Mouse (Mus musculus) intestine, embryonic 15.5 days (tissue): ENCODE measurements around the gene Golga5. TPM values are rescaled to one million over a fixed set of nuclear protein-coding genes. Genes with fewer than 3 reads are reported as not detected.
A peak's percentile ranks its signal among the peaks of the same experiment; 100 is the strongest.

ENCODE experiments used
- ATAC-seq: fragments of 200-750 bp; cut with Nextera tagmentation; 2 replicates; pipeline ENCODE4 v1.8.0; 2017; ENCODE audit warnings: moderate TSS enrichment, moderate library complexity
- H3K27ac ChIP-seq: fragments of 300-500 bp; sonication (generic); 2 replicates; pipeline ENCODE4 v1.5.1; 2015; ENCODE audit warnings: mild to moderate bottlenecking, inconsistent platforms
- H3K27me3 ChIP-seq: fragments of 300-500 bp; sonication (generic); replicated peaks from 2 replicates; pipeline ENCODE4 v1.6.1; 2015; ENCODE audit warnings: inconsistent platforms
- H3K36me3 ChIP-seq: fragments of 300-500 bp; sonication (generic); 2 replicates; pipeline ENCODE4 v1.6.1; 2015; ENCODE audit warnings: inconsistent platforms
- H3K4me1 ChIP-seq: fragments of 300-500 bp; sonication (generic); replicated peaks from 2 replicates; pipeline ENCODE4 v1.6.1; 2015; ENCODE audit warnings: inconsistent platforms
- H3K4me2 ChIP-seq: fragments of 300-500 bp; sonication (generic); replicated peaks from 2 replicates; pipeline ENCODE4 v1.6.1; 2015; ENCODE audit warnings: mild to moderate bottlenecking, inconsistent platforms
- H3K4me3 ChIP-seq: fragments of 300-500 bp; sonication (generic); replicated peaks from 2 replicates; pipeline ENCODE4 v1.5.1; 2015; ENCODE audit warnings: inconsistent platforms
- H3K9ac ChIP-seq: fragments of 300-500 bp; sonication (generic); 2 replicates; pipeline ENCODE4 v1.6.1; 2015; ENCODE audit warnings: inconsistent platforms
- H3K9me3 ChIP-seq: fragments of 300-500 bp; sonication (generic); 2 replicates; pipeline ENCODE4 v1.6.1; 2016; ENCODE audit warnings: inconsistent platforms
- WGBS: fragments of 180-500 bp; shearing (Covaris S2); methylation state at CpG from one replicate; pipeline ENCODE4 v1.1.7; 2015; 5-methylcytosine and 5-hydroxymethylcytosine counted together
- polyA plus RNA-seq: library from polyadenylated mRNA; unstranded; fragments of >200 nt; fragmentation: Nextera tagmentation; extraction: Ambion mirVana; gene quantifications from 2 replicates; pipeline ENCODE4 v1.2.1, GENCODE M21; 2015

Gene Golga5
- 30.0 and 33.1 TPM in 2 replicates for polyA plus RNA-seq

GRCm38 (mm10) chr12:102468894-102469764 is at the start of gene Golga5:
Golga5 (plus strand) TSS chr12:102469135.
- no peaks in the 10 kb centered on the region for H3K27me3 ChIP-seq
- ATAC-seq, result peak; percentile 99
- no peaks in the 10 kb centered on the region for H3K9me3 ChIP-seq
- WGBS, result under 1% methylated on average over 86 of the region's 86 CpGs
- H3K4me3 ChIP-seq, result peak within 1 kb of the TSS; percentile 95
- H3K4me1 ChIP-seq, result no peaks in the 10 kb centered on the region
- peak within 1 kb of the TSS; percentile 73 for H3K27ac ChIP-seq
- H3K9ac ChIP-seq, result peak within 1 kb of the TSS; percentile 83
- H3K4me2 ChIP-seq, result peak within 1 kb of the TSS; percentile 70
- peaks cover 4% of the 10 kb centered on the region; the same call in 1 of the 2 replicates for H3K36me3 ChIP-seq

DNA sequence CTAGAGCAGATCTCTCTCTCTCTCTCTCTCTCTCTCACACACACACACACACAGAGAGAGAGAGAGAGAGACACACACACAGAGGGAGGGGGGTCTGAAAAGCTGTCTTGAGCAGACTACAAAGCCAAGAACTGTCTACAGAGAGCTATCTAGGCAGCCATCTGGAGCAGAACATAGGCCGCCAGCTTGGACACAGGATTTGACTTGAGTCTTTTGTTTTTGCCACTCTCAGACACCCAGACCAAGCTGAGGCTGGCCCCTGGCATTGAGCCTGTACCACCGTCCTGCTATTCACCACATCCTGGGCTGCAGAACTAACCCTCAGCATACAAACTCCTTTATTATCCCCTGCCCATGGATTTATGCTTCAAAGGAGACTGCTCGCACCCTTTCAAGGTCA is 49.4 kb upstream of the Golga5 start:
- no peak for ATAC-seq
- Histone ChIP-seq H3K36me3 (no peaks in the 10 kb centered on the region), H3K4me3 (no peak overlapping the region), H3K27me3 (no peaks in the 10 kb centered on the region), H3K4me2 (no peak overlapping the region), H3K27ac (no peak overlapping the region), H3K9me3 (no peaks in the 10 kb centered on the region), H3K4me1 (peaks cover 12% of the 10 kb centered on the region), H3K9ac (no peak overlapping the region)
- 70% methylated on average over 3 of the region's 3 CpGs for WGBS

GRCm38 (mm10) chr12:102420168-102420890 is 48.6 kb upstream of the Golga5 start:
- Histone ChIP-seq H3K27ac (no peak overlapping the region), H3K27me3 (no peaks in the 10 kb centered on the region), H3K36me3 (no peaks in the 10 kb centered on the region), H3K9ac (no peak overlapping the region), H3K9me3 (no peaks in the 10 kb centered on the region), H3K4me3 (no peak overlapping the region), H3K4me2 (no peak overlapping the region), H3K4me1 (peaks cover 12% of the 10 kb centered on the region)
- peak; percentile 18; the same call in 1 of the 2 replicates for ATAC-seq
- WGBS, result 67% methylated on average over 10 of the region's 10 CpGs

DNA sequence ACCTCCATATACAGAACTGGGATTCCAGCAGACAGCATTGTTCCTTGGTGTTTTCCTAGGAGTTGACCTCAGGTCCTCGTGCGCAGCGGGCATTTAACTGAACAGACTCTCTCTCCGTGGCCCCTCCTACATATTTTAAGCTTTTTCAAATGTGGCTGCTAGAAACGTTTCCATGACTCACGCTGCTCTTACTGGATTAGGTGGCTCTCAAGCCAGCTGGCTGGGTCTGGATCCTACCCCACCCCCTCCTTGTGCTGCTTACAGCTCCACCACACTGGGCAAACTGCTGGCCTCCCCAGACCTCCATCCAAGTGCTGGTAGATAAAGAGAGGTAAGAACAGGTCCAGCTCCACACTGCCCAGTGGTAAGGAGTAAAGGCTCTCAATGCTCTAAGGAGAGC is 46.9 kb upstream of the Golga5 start:
- Histone ChIP-seq H3K4me3 (no peak overlapping the region), H3K36me3 (no peaks in the 10 kb centered on the region), H3K4me2 (no peak overlapping the region), H3K27ac (no peak overlapping the region), H3K9ac (no peak overlapping the region), H3K9me3 (no peaks in the 10 kb centered on the region), H3K27me3 (no peaks in the 10 kb centered on the region), H3K4me1 (peaks cover 6% of the 10 kb centered on the region; the same call in 1 of the 2 replicates)
- 68% methylated on average over 6 of the region's 6 CpGs for WGBS
- ATAC-seq, result no peak

- Histone ChIP-seq H3K36me3 (no peaks in the 10 kb centered on the region), H3K4me3 (no peak overlapping the region), H3K4me2 (no peak overlapping the region), H3K9ac (no peak overlapping the region), H3K9me3 (no peaks in the 10 kb centered on the region), H3K27me3 (no peaks in the 10 kb centered on the region), H3K4me1 (peaks cover 4% of the 10 kb centered on the region; the same call in 1 of the 2 replicates), H3K27ac (no peak overlapping the region)
- no peak for ATAC-seq
- WGBS, result 85% methylated on average over 11 of the region's 11 CpGs
These were observed 46.2 kb upstream of the Golga5 start for GRCm38 (mm10) chr12:102422623-102423320.

DNA sequence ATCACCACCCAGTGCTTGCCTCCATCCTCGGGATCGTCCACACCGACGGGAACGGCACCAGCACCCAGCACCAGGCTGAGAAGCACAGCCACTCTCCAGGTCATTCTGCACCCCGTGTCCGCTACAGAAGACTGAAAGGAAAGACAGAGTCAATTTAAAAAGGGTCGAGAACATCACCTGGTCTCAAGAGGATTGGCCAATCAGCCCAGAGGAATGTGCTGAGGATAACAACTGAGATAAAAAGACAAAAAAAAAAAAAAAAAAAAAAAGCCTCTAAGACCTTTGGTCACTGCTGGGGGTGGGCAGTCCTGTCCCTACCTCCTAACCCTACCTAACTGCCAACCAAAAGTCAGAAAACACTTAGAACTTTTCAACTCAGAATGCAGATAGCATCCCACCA is 45.3 kb upstream of the Golga5 start:
- WGBS, result 90% methylated on average over 8 of the region's 8 CpGs
- H3K9me3 ChIP-seq, result no peaks in the 10 kb centered on the region
- no peak for ATAC-seq
- no peaks in the 10 kb centered on the region for H3K36me3 ChIP-seq
- H3K27me3 ChIP-seq, result no peaks in the 10 kb centered on the region
- H3K4me3 ChIP-seq, result no peak overlapping the region
- H3K9ac ChIP-seq, result no peak overlapping the region
- no peak overlapping the region for H3K27ac ChIP-seq
- no peak overlapping the region for H3K4me2 ChIP-seq
- H3K4me1 ChIP-seq, result peaks cover 4% of the 10 kb centered on the region; the same call in 1 of the 2 replicates

DNA sequence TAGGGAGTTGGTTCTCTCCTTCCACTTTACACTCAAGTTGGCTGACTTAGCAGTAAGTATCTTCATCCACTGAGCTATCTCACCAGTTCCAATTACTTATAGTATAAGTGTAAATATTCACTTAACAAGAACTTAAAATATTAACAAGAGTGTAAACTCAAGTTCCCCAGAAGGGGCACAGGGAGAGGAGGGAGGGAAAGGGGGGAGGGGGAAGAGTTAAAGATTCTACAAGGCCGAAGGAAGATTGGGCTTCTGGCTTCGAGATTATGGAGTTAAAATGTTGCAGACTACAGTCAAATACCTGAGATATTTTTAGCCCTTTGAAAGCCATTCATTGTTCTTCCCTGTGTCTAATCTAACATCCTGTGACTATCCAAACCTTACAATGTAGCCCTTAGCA is 44.5 kb upstream of the Golga5 start:
- ATAC-seq, result no peak
- Histone ChIP-seq H3K4me1 (peaks cover 4% of the 10 kb centered on the region; the same call in 1 of the 2 replicates), H3K9me3 (no peaks in the 10 kb centered on the region), H3K27me3 (no peaks in the 10 kb centered on the region), H3K27ac (no peak overlapping the region), H3K9ac (no peak overlapping the region), H3K4me2 (no peak overlapping the region), H3K4me3 (no peak overlapping the region), H3K36me3 (no peaks in the 10 kb centered on the region)
- WGBS, result 50% methylated on average over 2 of the region's 2 CpGs

GRCm38 (mm10) chr12:102425048-102425578 is 43.8 kb upstream of the Golga5 start:
- Histone ChIP-seq H3K27me3 (no peaks in the 10 kb centered on the region), H3K4me2 (no peak overlapping the region), H3K9ac (no peak overlapping the region), H3K4me1 (no peaks in the 10 kb centered on the region), H3K27ac (no peak overlapping the region), H3K4me3 (no peak overlapping the region), H3K9me3 (no peaks in the 10 kb centered on the region), H3K36me3 (no peaks in the 10 kb centered on the region)
- whole genome bisulfite sequencing, result 83% methylated on average over 4 of the region's 4 CpGs
- ATAC-seq, result peak; percentile 17; the same call in 1 of the 2 replicates

- Histone ChIP-seq H3K27me3 (no peaks in the 10 kb centered on the region), H3K27ac (no peak overlapping the region), H3K4me2 (no peak overlapping the region), H3K4me1 (no peaks in the 10 kb centered on the region), H3K9me3 (no peaks in the 10 kb centered on the region), H3K4me3 (no peak overlapping the region), H3K36me3 (no peaks in the 10 kb centered on the region), H3K9ac (no peak overlapping the region)
- WGBS, result 86% methylated on average over 7 of the region's 7 CpGs
- ATAC-seq, result peak; percentile 79
These were observed 42.6 kb upstream of the Golga5 start for GRCm38 (mm10) chr12:102426285-102426684.

GRCm38 (mm10) chr12:102429656-102430055 is 39.3 kb upstream of the Golga5 start:
- 96% methylated on average over 5 of the region's 5 CpGs for WGBS
- Histone ChIP-seq H3K4me2 (no peak overlapping the region), H3K36me3 (no peaks in the 10 kb centered on the region), H3K27ac (no peak overlapping the region), H3K9ac (no peak overlapping the region), H3K4me1 (no peaks in the 10 kb centered on the region), H3K9me3 (no peaks in the 10 kb centered on the region), H3K27me3 (no peaks in the 10 kb centered on the region), H3K4me3 (no peak overlapping the region)
- no peak for ATAC-seq

- H3K27me3 ChIP-seq, result no peaks in the 10 kb centered on the region
- no peaks in the 10 kb centered on the region for H3K9me3 ChIP-seq
- no peaks in the 10 kb centered on the region for H3K4me1 ChIP-seq
- H3K9ac ChIP-seq, result no peak overlapping the region
- no peak overlapping the region for H3K27ac ChIP-seq
- no peak overlapping the region for H3K4me2 ChIP-seq
- H3K36me3 ChIP-seq, result no peaks in the 10 kb centered on the region
- no peak for ATAC-seq
- H3K4me3 ChIP-seq, result no peak overlapping the region
- 74% methylated on average over 4 of the region's 4 CpGs for WGBS
These were observed 38.7 kb upstream of the Golga5 start for GRCm38 (mm10) chr12:102430228-102430627.

GRCm38 (mm10) chr12:102432238-102432637 is 36.7 kb upstream of the Golga5 start:
- no peaks in the 10 kb centered on the region for H3K27me3 ChIP-seq
- no peak overlapping the region for H3K9ac ChIP-seq
- 77% methylated on average over 12 of the region's 12 CpGs for WGBS
- no peaks in the 10 kb centered on the region for H3K36me3 ChIP-seq
- no peak overlapping the region for H3K27ac ChIP-seq
- H3K4me3 ChIP-seq, result no peak overlapping the region
- H3K4me1 ChIP-seq, result no peaks in the 10 kb centered on the region
- ATAC-seq, result no peak
- no peak overlapping the region for H3K4me2 ChIP-seq
- H3K9me3 ChIP-seq, result no peaks in the 10 kb centered on the region
